Mouse (Mus musculus): ENCODE measurements at regions not wholly inside any gene's neighbourhood (a gene's known extent, or its start where the extent isn't known, plus 50 kb on each side); places are given as distances from the start of the nearest gene placed in this dataset.

- DNase-seq (ENCODE audit: low spot score): no peak
Measured at GRCm38 (mm10) chr3:157842872-157843271, 82.0 kb downstream of the Cth start.

GRCm38 (mm10) chr3:157841164-157841719 is 83.6 kb downstream of the Cth start:
- no peak for DNase-seq (ENCODE audit: low spot score)

GRCm38 (mm10) chr3:157804307-157804706 is 120.6 kb downstream of the Cth start:
- no peak for DNase-seq (ENCODE audit: low spot score)

- no peak for DNase-seq (ENCODE audit: low spot score)
Measured at GRCm38 (mm10) chr3:157803356-157803755, 121.5 kb downstream of the Cth start.

- DNase-seq (ENCODE audit: low spot score): no peak
Measured at GRCm38 (mm10) chr3:157787559-157788256, 137.2 kb downstream of the Cth start.

- DNase-seq (ENCODE audit: low spot score): no peak
Measured at GRCm38 (mm10) chr3:157781071-157781470, 143.8 kb downstream of the Cth start.

GRCm38 (mm10) chr3:157777779-157778178 is 147.1 kb downstream of the Cth start:
- no peak for DNase-seq (ENCODE audit: low spot score)

- no peak for DNase-seq (ENCODE audit: low spot score)
Measured at GRCm38 (mm10) chr3:157763487-157764199, 161.2 kb downstream of the Cth start.

GRCm38 (mm10) chr3:157759856-157760255 is 165.0 kb downstream of the Cth start:
- DNase-seq (ENCODE audit: low spot score): no peak

GRCm38 (mm10) chr3:157754826-157755225 is 170.1 kb downstream of the Cth start:
- DNase-seq (ENCODE audit: low spot score): no peak

GRCm38 (mm10) chr3:157750266-157750665 is 174.6 kb downstream of the Cth start:
- no peak for DNase-seq (ENCODE audit: low spot score)

GRCm38 (mm10) chr3:157748395-157749037 is 176.4 kb downstream of the Cth start:
- DNase-seq (ENCODE audit: low spot score): no peak

- DNase-seq (ENCODE audit: low spot score): no peak
Measured at GRCm38 (mm10) chr3:157743000-157743399, 176.3 kb downstream of the Ptger3 start.

GRCm38 (mm10) chr3:157739628-157740294 is 173.1 kb downstream of the Ptger3 start:
- DNase-seq (ENCODE audit: low spot score): no peak

- DNase-seq (ENCODE audit: low spot score): no peak
Measured at GRCm38 (mm10) chr3:157732136-157732940, 165.6 kb downstream of the Ptger3 start.

GRCm38 (mm10) chr3:157729711-157730367 is 163.1 kb downstream of the Ptger3 start:
- no peak for DNase-seq (ENCODE audit: low spot score)

GRCm38 (mm10) chr3:157724542-157724941 is 157.8 kb downstream of the Ptger3 start:
- no peak for DNase-seq (ENCODE audit: low spot score)

GRCm38 (mm10) chr3:157723184-157723583 is 156.5 kb downstream of the Ptger3 start:
- no peak for DNase-seq (ENCODE audit: low spot score)

- peak; percentile 83 for DNase-seq (ENCODE audit: low spot score)
Measured at GRCm38 (mm10) chr3:157717313-157717921, 150.7 kb downstream of the Ptger3 start.

- no peak for DNase-seq (ENCODE audit: low spot score)
Measured at GRCm38 (mm10) chr3:157714023-157714422, 147.3 kb downstream of the Ptger3 start.
